Mouse (Mus musculus): ENCODE measurements around the gene Cyb5rl. TPM values are rescaled to one million over a fixed set of nuclear protein-coding genes. Genes with fewer than 3 reads are reported as not detected.

The Cyb5rl gene
- total RNA-seq, 2 experiments from 2014 or later, result 19.8 to 23.1 TPM

Other genes with a start within 250 kb of the Cyb5rl start
- 10 to 100 TPM; 70.5 to 75.9 TPM for gene Ssbp3, start 156.3 kb upstream of the Cyb5rl start, total RNA-seq (2021)
- 100 to 1,000 TPM in 1 of 2 experiments, 10 to 100 TPM in 1; 94.2 to 105 TPM for gene Mrpl37, start 120 bp upstream of the Cyb5rl start, total RNA-seq (2021)
- not detected for gene Cdcp2, start 29.9 kb downstream of the Cyb5rl start, total RNA-seq (2021)
- gene Tmem59, start 111.4 kb downstream of the Cyb5rl start, total RNA-seq (2021), result 100 to 1,000 TPM; 341 to 403 TPM
- gene Tceanc2, start 112.1 kb downstream of the Cyb5rl start, total RNA-seq (2021), result 10 to 100 TPM; 21.0 to 27.7 TPM
- not detected for gene Ldlrad1, start 142.2 kb downstream of the Cyb5rl start, total RNA-seq (2021)
- 10 to 100 TPM; 18.9 to 19.9 TPM for gene Lrrc42, start 186.5 kb downstream of the Cyb5rl start, total RNA-seq (2021)
- gene Hspb11, start 186.6 kb downstream of the Cyb5rl start, total RNA-seq (2021), result 10 to 100 TPM; 17.3 to 20.3 TPM
- under 1 TPM in 1 of 2 experiments, not detected in 1; 0.43 TPM for gene Dio1, start 240.2 kb downstream of the Cyb5rl start, total RNA-seq (2021)
- 10 to 100 TPM; 44.4 to 67.8 TPM for gene Yipf1, start 247.4 kb downstream of the Cyb5rl start, total RNA-seq (2021)